Mouse (Mus musculus): ENCODE data around the gene Fgf16. TPM values are rescaled to one million over a fixed set of nuclear protein-coding genes. Genes with fewer than 3 reads are reported as not detected.

The Fgf16 gene
- not detected for polyA plus RNA-seq (2015; fragmentation: Illumina TruSeq; extraction: RNeasy Lipid Tissue Mini Kit (QIAGEN cat#74804); ENCODE audit: insufficient read depth, low replicate concordance)

DNA sequence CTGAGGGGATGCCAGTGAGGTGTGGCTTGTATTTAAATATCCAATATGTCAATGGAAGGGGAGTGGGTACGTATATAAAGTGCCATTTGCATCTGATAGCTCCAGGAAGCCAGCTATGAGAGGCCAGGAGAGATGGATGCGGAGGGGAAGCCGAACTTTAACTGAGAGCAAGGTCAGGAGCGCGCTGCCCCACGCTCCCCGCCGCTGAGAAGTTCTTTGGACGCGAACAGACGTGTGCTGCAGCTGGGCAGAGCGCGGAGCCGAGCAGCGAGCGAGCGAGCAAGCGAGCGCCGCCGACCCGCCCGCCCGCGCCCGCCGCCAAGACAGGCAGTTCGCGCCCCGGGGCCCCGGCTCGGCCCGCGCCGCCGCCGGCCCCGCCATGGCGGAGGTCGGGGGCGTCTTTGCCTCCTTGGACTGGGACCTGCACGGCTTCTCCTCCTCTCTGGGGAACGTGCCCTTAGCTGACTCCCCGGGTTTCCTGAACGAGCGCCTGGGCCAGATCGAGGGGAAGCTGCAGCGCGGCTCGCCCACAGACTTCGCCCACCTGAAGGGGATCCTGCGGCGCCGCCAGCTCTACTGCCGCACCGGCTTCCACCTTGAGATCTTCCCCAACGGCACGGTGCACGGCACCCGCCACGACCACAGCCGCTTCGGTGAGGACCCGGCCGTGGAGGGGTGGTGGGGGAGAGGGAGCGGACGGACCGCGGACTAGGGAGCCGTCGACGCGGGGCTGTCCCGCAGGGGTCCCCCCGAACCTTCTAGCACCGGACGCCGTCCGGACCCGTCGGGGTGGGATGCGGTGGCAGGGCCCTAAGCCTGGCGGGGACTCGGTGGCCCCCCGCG lies at the start of gene Fgf16:
TSS of gene Fgf16 (plus strand) at position 118 of the 843 bp plus-strand sequence.

Other genes starting within 250 kb of the Fgf16 start
- 199 TPM for gene Atrx, start 165.1 kb downstream of the Fgf16 start, polyA plus RNA-seq (2015; fragmentation: Illumina TruSeq; extraction: RNeasy Lipid Tissue Mini Kit (QIAGEN cat#74804); ENCODE audit: insufficient read depth, low replicate concordance)
- gene Magt1, start 247.6 kb downstream of the Fgf16 start, polyA plus RNA-seq (2015; fragmentation: Illumina TruSeq; extraction: RNeasy Lipid Tissue Mini Kit (QIAGEN cat#74804); ENCODE audit: insufficient read depth, low replicate concordance) = 64.0 TPM